Mouse (Mus musculus): ENCODE data around the gene Ezh1.

Ezh1 gene

GRCm38 (mm10) chr11:101180846-101181740, 45.2 kb downstream of the Ezh1 start:
- DNase-seq (ENCODE audit: low read depth) = peak; percentile 67

DNA sequence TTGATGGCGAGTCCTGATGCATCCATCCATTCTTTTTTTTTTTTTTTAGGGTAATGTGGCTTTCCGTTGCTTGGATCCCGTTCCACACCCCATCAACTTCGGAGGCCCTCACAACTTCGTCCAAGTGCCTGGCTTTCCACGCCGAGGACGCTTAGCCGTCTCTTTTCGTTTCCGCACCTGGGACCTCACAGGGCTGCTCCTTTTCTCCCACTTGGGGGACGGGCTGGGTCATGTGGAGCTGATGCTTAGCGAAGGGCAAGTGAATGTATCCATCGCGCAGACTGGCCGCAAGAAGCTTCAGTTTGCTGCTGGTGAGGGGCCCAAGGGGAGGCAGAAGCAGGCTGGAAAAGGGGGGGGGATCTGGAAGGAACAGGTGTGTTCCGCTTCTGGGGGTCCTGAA, 46.0 kb downstream of the Ezh1 start:
- no peak for DNase-seq (ENCODE audit: low read depth)

GRCm38 (mm10) chr11:101179306-101179705, 47.0 kb downstream of the Ezh1 start:
- DNase-seq (ENCODE audit: low read depth) = peak; percentile 10

- DNase-seq (ENCODE audit: low read depth) = no peak
These were observed 47.9 kb downstream of the Ezh1 start for GRCm38 (mm10) chr11:101178061-101179058.

DNA sequence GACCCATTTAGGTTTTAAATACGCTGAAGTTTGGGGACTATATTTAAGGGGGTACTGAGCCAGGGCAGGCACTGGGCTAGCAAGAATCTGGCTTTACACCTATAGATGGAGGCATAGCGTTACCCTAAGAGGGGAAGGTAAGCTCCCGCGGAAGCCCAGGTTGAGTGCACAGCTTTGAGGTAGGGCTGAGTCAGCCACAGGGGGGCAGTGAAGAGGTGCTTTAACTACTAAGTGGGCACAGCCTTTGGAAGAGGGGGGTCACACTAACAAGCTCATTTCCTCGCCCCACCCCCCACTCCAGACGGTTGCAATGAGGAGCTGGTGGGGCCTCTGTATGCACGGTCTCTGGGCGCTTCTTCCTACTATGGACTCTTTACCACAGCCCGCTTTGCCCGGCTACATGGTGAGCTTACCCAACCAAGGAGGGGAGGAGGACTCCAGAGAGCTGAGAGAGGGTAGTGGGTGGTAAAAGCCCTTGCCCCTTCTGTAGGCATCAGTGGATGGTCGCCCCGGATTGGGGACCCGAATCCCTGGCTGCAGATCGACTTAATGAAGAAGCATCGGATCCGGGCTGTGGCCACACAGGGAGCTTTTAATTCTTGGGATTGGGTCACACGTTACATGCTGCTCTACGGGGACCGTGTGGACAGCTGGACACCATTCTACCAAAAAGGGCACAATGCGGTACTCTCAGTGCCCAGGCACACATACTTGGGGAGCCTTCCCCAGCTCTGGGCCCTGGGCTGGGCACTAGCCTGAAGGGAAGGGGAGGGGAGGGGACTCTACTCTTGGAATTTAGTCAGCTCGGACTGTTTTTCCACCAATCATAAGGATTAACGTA, 49.1 kb downstream of the Ezh1 start:
- DNase-seq (ENCODE audit: low read depth) = peak; percentile 82

- DNase-seq (ENCODE audit: low read depth) = peak; percentile 44
These were observed 50.1 kb downstream of the Ezh1 start for GRCm38 (mm10) chr11:101176117-101176691.

DNA sequence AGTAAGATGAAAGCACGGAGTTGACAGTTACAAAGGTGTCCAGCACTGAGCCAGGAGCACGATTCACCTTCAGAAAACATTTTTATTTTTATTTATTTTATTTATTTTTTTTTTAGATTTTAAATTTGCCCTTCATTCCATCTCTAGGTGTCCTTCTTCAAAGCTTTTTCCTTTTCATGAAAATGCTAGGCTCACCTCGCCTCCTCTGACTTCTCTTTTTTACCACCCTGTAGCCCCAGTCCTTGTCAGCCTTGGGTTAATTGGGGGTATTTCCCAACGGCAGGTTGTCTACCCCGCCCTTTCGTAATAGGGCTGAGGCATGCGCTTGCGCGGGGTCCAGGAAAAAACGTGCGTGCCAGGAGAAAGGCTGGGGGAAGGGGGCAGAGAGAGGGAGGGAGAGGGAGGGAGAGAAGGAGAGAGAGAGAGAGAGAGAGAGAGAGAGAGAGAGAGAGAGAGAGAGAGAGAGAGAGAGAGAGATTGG, 50.6 kb downstream of the Ezh1 start:
- peak; percentile 47 for DNase-seq (ENCODE audit: low read depth)

GRCm38 (mm10) chr11:101174851-101175628, 51.2 kb downstream of the Ezh1 start, which contains the start of gene Ccr10:
Gene Ccr10 (minus strand): TSS chr11:101175443.
- DNase-seq (ENCODE audit: low read depth) = peak; percentile 51

DNA sequence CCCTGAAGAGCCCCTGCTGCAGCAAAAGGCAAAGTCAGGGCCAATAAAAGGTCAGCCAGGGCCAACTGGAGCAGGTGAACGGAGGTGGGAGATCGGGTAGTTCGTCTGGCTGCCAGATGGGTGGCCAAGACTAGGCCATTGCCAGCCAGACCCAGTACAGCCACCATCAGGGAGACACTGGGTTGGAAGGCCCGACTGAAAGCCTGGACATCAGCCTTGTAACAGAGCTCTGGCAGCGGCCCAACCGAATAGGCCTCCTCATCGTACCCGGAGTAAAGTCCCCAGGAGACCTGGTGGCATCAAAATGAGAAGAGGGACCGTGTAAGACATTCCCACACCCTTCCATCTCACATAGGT, 51.9 kb downstream of the Ezh1 start:
- DNase-seq (ENCODE audit: low read depth) = no peak

GRCm38 (mm10) chr11:101173631-101174388, 52.5 kb downstream of the Ezh1 start:
- peak; percentile 88 for DNase-seq (ENCODE audit: low read depth)

DNA sequence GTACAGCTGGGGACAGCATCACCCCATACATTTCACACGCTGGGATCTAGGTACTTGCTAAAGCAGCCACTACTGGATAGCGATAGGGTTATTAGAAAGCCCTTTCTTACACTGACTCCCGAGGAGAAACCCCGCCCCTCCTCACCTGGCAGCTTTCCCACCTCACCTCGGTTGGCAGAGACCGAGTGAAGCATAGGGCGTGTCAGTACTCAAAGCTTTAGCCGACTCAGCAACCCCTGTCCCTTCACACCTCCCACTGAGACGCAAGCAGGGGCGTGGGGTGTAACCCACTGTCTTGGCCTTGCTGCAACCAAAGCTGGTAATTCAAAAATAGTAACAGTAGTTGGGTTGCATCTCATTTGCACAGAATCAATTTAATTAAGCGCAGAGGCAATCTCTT, 53.2 kb downstream of the Ezh1 start:
- peak; percentile 66 for DNase-seq (ENCODE audit: low read depth)

- DNase-seq (ENCODE audit: low read depth) = no peak
These were observed 53.8 kb downstream of the Ezh1 start for GRCm38 (mm10) chr11:101172434-101172815.

- peak; percentile 77 for DNase-seq (ENCODE audit: low read depth)
These were observed 54.4 kb downstream of the Ezh1 start for GRCm38 (mm10) chr11:101171721-101172433.

DNA sequence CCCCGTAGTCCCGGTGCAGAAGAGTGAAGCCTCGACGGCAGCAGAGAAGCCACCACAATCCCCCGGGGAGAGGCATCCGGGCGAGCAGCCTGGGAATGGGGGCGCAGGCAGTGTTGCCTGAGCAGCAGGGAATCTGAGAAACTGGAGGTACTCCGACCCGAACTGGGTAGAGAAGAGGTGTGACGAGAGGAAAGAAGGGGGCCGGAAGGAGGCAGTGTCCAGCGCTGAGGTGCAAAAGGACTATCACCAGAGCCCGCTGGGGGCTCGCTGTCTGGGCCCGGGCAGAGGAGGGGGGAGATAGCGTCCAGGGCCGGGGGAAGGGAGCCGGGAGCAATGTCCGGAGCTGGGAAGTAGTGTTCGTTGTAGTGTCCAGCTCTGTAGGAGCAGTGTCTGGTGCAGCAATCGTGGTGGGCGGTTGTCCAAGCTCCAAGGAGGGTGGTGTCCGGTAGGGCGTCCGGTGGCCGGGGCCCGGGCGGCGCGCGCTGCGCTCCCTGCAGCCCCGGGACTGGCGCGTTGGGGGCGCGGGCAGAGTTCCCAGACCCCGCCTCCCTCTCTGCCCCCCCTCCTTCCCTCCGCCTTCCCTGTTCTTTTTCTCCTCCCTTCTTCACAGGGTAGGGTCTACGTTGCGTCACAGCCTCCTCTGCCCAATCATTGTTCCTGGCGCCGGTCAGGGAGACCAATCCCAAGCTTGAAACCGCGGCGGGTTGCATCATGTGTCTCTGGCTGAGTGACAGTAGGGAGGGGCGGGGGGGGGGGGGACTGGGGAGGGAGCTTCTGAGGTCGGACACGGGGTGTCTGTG, 55.3 kb downstream of the Ezh1 start, which contains the start of gene Plekhh3:
Gene Plekhh3, minus strand, starts transcription at position 541 of the 800 bp plus-strand sequence.
- peak; percentile 90 for DNase-seq (ENCODE audit: low read depth)

DNA sequence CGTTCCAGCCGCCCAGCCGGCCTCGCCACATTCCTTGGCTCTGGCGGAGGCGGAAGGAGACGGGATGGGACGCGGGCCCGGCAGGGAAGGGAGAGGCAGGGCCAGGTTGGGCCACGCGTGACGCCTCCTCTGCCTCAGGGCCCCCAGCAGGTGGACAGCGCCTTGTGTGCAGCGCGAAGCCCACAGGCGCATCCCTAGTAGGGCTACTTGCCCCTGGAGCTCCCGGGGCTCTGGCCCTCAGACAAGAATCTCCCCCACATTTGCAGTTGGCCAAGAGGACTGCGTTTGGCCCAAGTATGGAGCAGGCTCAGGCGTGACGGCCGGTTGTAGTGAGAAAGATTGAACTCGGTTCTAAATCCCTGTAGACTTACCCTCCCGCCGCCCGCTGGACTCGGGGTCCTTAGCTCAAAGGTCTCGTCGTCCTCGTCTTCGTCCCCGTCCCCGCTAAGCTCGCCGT, 55.9 kb downstream of the Ezh1 start, which contains the start of gene Cntnap1:
Gene Cntnap1, plus strand, starts transcription at position 170 of the 457 bp plus-strand sequence.
- DNase-seq (ENCODE audit: low read depth) = no peak

DNA sequence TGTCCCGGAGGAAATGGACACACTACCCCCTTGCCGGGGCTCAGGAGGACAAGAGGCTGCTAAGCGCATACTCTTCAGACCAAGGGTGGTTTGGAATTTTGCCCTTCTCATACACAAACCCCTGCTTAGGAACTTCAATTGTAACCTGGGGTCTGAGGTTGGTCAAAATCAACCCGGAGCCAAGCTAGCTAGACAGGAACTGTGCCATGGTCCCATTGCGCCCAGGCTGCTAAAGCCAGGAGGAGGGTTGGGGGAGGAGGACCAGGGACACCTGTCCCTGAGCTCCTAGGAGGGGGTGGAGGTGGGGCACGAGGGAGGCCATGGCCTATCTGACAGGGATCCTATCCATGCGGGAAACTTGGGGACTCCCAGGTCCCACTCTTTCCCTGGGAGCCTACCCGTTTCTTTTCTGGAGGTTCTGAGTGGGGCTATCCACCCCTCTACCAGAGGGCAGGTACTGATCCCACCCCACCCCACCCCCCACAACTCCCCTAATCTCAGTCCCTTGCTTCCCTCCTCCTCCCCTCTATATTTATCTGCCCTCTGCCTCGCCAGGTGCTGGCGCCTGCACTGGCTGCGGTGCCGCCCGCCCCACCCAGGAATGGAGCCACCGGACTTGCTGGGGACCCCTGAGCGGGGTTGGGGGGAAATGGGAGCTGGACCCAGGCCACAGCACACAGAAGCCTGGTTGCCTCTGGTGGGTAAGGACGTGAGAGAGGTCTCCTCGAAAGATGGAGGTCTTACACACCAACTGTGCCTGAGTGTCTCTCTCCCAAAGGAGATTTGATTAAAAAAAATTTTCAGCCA, 56.8 kb downstream of the Ezh1 start:
- peak; percentile 14 for DNase-seq (ENCODE audit: low read depth)

Data from induced T-regulatory cell, adult 2 months (primary cell).